Mouse (Mus musculus): Measurements from ENCODE around the gene Chd3. TPM values are rescaled to one million over a fixed set of nuclear protein-coding genes. Genes with fewer than 3 reads are reported as not detected.
"Not testable (repeated sequence)": the region's sequence is repeated elsewhere in the genome, so short reads cannot be mapped to it uniquely, and the experiment has no call there.

Gene Chd3
- polyA plus RNA-seq, 2 experiments, result 2.4 to 13.7 TPM

DNA sequence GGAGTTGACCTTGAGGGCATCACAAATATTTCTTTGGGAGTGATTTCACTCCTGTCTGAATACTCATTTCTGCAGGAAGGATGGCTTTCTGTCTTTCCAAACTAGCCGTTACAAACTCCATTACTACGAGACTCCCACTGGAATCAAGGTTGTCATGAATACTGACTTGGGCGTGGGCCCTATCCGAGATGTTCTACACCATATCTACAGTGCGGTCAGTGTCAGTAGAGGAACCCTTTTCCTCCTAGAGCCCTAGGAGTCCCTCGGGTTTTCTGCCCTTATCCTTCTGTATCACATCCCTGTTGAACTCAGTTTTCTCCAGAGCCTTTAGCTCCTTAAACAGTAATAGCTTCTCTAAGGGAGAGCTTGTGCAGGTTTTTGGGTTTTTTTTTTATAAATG lies 44.5 kb downstream of the Chd3 start:
- peaks cover 21 to 26% of the 10 kb centered on the region in 2 experiments for H3K4me1 ChIP-seq (replicated peaks; ENCODE audit: control insufficient read depth in 2 of 2, insufficient read depth in 2 of 2, low read length in 1 of 2)
- DNase-seq (ENCODE audit: low read depth in 3 of 3, low spot score in 3 of 3), result no peak
- peak overlapping the region; percentile 90 for H3K9ac ChIP-seq (replicated peaks)
- peak overlapping the region; percentile 100 for H3K4me2 ChIP-seq (ENCODE audit: low read depth)
- 60% methylated on average over 6 of the region's 6 CpGs for WGBS (ENCODE audit: insufficient replicate concordance)
- TF ChIP-seq CTCF (IDR thresholded peaks at IDR 0.05; ENCODE audit: low read depth) (no peak), EP300 (IDR thresholded peaks at IDR 0.05; ENCODE audit: low read depth) (no peak)
- H3K4me3 ChIP-seq (ENCODE audit: insufficient read depth in 1 of 2, low read depth in 2 of 2, low read length in 2 of 2), result peak overlapping the region; percentile 86 to 92; a peak in 3 of 4 replicates
- peaks cover 28% of the 10 kb centered on the region for H3K27me3 ChIP-seq (ENCODE audit: control insufficient read depth, insufficient read depth, low read length)
- H3K9me3 ChIP-seq (ENCODE audit: control insufficient read depth, low read length), result no peaks in the 10 kb centered on the region
- no peaks in the 10 kb centered on the region for H3K36me3 ChIP-seq (replicated peaks; ENCODE audit: control insufficient read depth, insufficient read depth, low read depth)
- ATAC-seq (ENCODE audit: insufficient read depth), result no peak
- no peak overlapping the region; the same call in 1 of the 2 replicates for H3K27ac ChIP-seq

DNA sequence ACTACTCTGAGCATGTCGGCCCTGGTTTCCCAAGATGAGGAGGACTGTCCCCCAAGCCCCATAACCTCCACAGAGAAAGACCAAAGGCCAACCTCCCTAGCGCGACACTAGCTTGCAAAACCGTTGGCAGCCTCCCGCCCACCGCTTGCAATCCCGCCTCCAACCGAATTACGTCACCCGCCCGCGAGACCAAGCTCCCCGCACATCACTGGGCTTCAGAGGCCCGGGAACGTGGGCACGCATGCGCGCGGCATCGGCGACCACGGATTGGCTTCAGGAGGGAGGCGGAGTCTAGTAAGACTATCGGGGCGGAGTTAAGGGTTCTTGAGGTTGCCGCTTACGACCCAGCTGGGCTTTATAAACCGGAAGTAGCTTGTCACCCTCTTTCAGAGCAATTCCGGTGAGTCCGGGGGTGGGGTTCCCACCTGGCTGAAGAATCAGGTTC lies 45.5 kb downstream of the Chd3 start, which contains the start of the genes Cntrob and Trappc1:
Cntrob (minus strand) TSS at position 109 of the 445 bp plus-strand sequence.
Trappc1 (plus strand) TSS at position 314 of the 445 bp plus-strand sequence.
- TF ChIP-seq EP300 (IDR thresholded peaks at IDR 0.05; ENCODE audit: low read depth) (no peak; the same call in 1 of the 2 replicates), CTCF (IDR thresholded peaks at IDR 0.05; ENCODE audit: low read depth) (peak; percentile 30; the same call in 1 of the 2 replicates)
- H3K4me3 ChIP-seq (ENCODE audit: insufficient read depth in 1 of 2, low read depth in 2 of 2, low read length in 2 of 2), result peak within 1 kb of the TSS; percentile 86 to 92
- DNase-seq (ENCODE audit: low read depth in 3 of 3, low spot score in 3 of 3) (peak; percentile 97 to 98 (median 98)), ATAC-seq (ENCODE audit: insufficient read depth) (peak; percentile 92)
- peaks cover 22% of the 10 kb centered on the region for H3K27me3 ChIP-seq (ENCODE audit: control insufficient read depth, insufficient read depth, low read length)
- H3K9me3 ChIP-seq (ENCODE audit: control insufficient read depth, low read length), result no peaks in the 10 kb centered on the region
- H3K9ac ChIP-seq (replicated peaks), result peak within 1 kb of the TSS; percentile 98
- no peaks in the 10 kb centered on the region for H3K36me3 ChIP-seq (replicated peaks; ENCODE audit: control insufficient read depth, insufficient read depth, low read depth)
- peak within 1 kb of the TSS; percentile 89 for H3K27ac ChIP-seq
- H3K4me2 ChIP-seq (ENCODE audit: low read depth), result peak within 1 kb of the TSS; percentile 100
- H3K4me1 ChIP-seq (replicated peaks; ENCODE audit: control insufficient read depth in 2 of 2, insufficient read depth in 2 of 2, low read length in 1 of 2), result peaks cover 21 to 26% of the 10 kb centered on the region in 2 experiments
- WGBS (ENCODE audit: insufficient replicate concordance), result under 1% methylated on average over 30 of the region's 30 CpGs

DNA sequence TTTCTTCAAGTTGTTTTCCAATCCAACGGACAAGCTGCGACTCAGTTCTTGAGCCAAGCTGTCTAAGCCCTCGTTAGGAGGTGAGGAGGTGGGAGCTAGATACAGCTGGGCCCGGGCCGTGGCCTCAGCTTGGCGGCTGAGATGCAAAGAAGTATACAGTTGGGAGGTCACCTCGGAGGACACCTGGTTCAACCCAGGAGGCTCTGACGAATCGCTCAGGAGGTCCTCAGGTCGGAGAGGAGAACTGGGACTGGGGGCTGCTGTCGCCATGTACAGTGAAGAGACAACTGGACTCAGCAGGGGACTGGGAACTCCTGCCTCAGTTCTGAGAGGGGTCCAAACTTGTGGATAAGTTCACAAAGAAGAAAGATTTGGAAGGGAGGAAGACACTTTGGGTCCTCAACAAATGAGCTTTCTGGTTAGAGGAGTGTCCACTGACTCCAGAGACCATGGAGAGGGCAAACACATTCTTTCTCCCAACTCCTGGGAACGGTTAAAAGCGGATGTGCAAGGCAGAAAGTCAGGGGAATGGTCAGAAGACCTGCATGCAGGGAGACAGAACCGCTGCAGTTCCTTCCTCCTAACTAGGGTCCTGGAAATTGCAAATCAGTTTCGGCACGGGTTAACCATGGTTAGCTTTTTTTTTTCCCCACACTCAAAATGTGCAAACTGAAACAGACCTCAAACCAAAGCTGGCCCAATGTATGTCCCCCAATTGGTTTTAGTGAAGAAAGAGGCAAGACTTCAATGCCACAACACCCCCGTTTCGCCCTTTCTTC lies 46.3 kb downstream of the Chd3 start:
- WGBS (ENCODE audit: insufficient replicate concordance), result 30% methylated on average over 18 of the region's 18 CpGs
- Histone ChIP-seq H3K9me3 (ENCODE audit: control insufficient read depth, low read length) (no peaks in the 10 kb centered on the region), H3K4me1 (replicated peaks; ENCODE audit: control insufficient read depth in 2 of 2, insufficient read depth in 2 of 2, low read length in 1 of 2) (peaks cover 21 to 26% of the 10 kb centered on the region in 2 experiments), H3K27ac (peak overlapping the region; percentile 89), H3K36me3 (replicated peaks; ENCODE audit: control insufficient read depth, insufficient read depth, low read depth) (no peaks in the 10 kb centered on the region; the same call in 1 of the 2 replicates), H3K4me3 (ENCODE audit: insufficient read depth in 1 of 2, low read depth in 2 of 2, low read length in 2 of 2) (peak overlapping the region; percentile 83 to 86), H3K9ac (replicated peaks) (peak overlapping the region; percentile 98), H3K4me2 (ENCODE audit: low read depth) (peak overlapping the region; percentile 100), H3K27me3 (ENCODE audit: control insufficient read depth, insufficient read depth, low read length) (peaks cover 17% of the 10 kb centered on the region)
- no peak for TF ChIP-seq CTCF (IDR thresholded peaks at IDR 0.05; ENCODE audit: low read depth)
- TF ChIP-seq EP300 (IDR thresholded peaks at IDR 0.05; ENCODE audit: low read depth), result no peak
- no peak for DNase-seq (ENCODE audit: low read depth in 3 of 3, low spot score in 3 of 3)
- no peak for ATAC-seq (ENCODE audit: insufficient read depth)

DNA sequence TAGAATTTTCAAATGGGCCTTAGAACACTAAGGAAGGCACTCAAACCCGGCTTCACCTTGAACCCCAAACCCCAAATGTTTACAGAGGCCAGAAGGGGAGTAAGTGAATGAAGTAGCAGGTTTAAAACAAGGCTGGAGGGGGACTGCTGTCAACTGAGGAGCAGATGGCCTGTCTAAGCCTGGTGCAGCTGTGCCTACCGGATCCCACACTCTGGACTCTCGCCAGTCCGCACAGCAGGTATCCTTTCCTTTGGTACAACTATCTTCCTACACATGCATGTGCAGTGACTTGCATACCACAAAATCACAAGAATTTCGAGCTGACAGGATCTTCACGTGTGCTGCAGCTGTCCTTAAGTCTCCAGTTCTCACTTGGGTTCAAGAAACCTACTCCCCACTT lies 47.2 kb downstream of the Chd3 start:
- WGBS (ENCODE audit: insufficient replicate concordance), result 74% methylated on average over 6 of the region's 6 CpGs
- TF ChIP-seq CTCF (IDR thresholded peaks at IDR 0.05; ENCODE audit: low read depth), result no peak
- no peak for TF ChIP-seq EP300 (IDR thresholded peaks at IDR 0.05; ENCODE audit: low read depth)
- Histone ChIP-seq H3K36me3 (replicated peaks; ENCODE audit: control insufficient read depth, insufficient read depth, low read depth) (no peaks in the 10 kb centered on the region; the same call in 1 of the 2 replicates), H3K9me3 (ENCODE audit: control insufficient read depth, low read length) (no peaks in the 10 kb centered on the region), H3K4me2 (ENCODE audit: low read depth) (peak overlapping the region; percentile 100), H3K4me1 (replicated peaks; ENCODE audit: control insufficient read depth in 2 of 2, insufficient read depth in 2 of 2, low read length in 1 of 2) (peaks cover 21 to 26% of the 10 kb centered on the region in 2 experiments), H3K27me3 (ENCODE audit: control insufficient read depth, insufficient read depth, low read length) (peaks cover 8% of the 10 kb centered on the region), H3K4me3 (ENCODE audit: insufficient read depth in 1 of 2, low read depth in 2 of 2, low read length in 2 of 2) (peak overlapping the region in 1 of 2 experiments; percentile 86; a peak in 1 of 4 replicates), H3K27ac (no peak overlapping the region), H3K9ac (replicated peaks) (peak overlapping the region; percentile 98)
- DNase-seq (ENCODE audit: low read depth in 3 of 3, low spot score in 3 of 3), result no peak
- no peak for ATAC-seq (ENCODE audit: insufficient read depth)

GRCm38 (mm10) chr11:69321580-69321979 lies 47.6 kb downstream of the Chd3 start:
- no peaks in the 10 kb centered on the region; the same call in 1 of the 2 replicates for H3K36me3 ChIP-seq (replicated peaks; ENCODE audit: control insufficient read depth, insufficient read depth, low read depth)
- H3K27ac ChIP-seq, result no peak overlapping the region
- no peak overlapping the region for H3K4me3 ChIP-seq (ENCODE audit: insufficient read depth in 1 of 2, low read depth in 2 of 2, low read length in 2 of 2)
- peaks cover 4% of the 10 kb centered on the region for H3K27me3 ChIP-seq (ENCODE audit: control insufficient read depth, insufficient read depth, low read length)
- no peaks in the 10 kb centered on the region for H3K9me3 ChIP-seq (ENCODE audit: control insufficient read depth, low read length)
- DNase-seq (ENCODE audit: low read depth in 3 of 3, low spot score in 3 of 3), result no peak
- no peak for ATAC-seq (ENCODE audit: insufficient read depth)
- no peak overlapping the region; the same call in 1 of the 2 replicates for H3K9ac ChIP-seq (replicated peaks)
- peaks cover 20 to 26% of the 10 kb centered on the region in 2 experiments for H3K4me1 ChIP-seq (replicated peaks; ENCODE audit: control insufficient read depth in 2 of 2, insufficient read depth in 2 of 2, low read length in 1 of 2)
- TF ChIP-seq EP300 (IDR thresholded peaks at IDR 0.05; ENCODE audit: low read depth), result no peak
- H3K4me2 ChIP-seq (ENCODE audit: low read depth), result peak overlapping the region; percentile 100; the same call in 1 of the 2 replicates
- whole genome bisulfite sequencing (ENCODE audit: insufficient replicate concordance), result 90% methylated on average over 6 of the region's 6 CpGs

DNA sequence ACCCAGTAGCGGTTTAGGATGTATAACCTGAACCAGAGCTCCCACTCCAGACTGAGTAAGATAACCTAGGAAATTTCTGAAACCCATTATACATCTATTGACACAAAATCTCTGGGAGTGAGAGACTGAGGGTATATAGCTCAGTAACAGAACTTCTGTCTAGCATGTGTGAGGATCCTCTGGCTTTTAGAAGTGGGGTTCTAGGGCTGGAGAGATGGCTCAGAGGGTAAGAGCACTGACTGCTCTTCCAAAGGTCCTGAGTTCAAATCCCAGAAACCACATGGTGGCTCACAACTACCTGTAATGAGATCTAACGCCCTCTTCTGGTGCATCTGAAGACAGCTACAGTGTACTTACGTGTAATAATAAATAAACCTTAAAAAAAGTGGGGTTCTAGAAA lies 51.2 kb downstream of the Chd3 start:
- H3K9me3 ChIP-seq (ENCODE audit: control insufficient read depth, low read length); H3K4me3 ChIP-seq (ENCODE audit: insufficient read depth in 1 of 2, low read depth in 2 of 2, low read length in 2 of 2); ATAC-seq (ENCODE audit: insufficient read depth); H3K4me2 ChIP-seq (ENCODE audit: low read depth); H3K36me3 ChIP-seq (replicated peaks; ENCODE audit: control insufficient read depth, insufficient read depth, low read depth); H3K9ac ChIP-seq (replicated peaks); H3K27ac ChIP-seq; H3K27me3 ChIP-seq (ENCODE audit: control insufficient read depth, insufficient read depth, low read length); H3K4me1 ChIP-seq (replicated peaks; ENCODE audit: control insufficient read depth in 2 of 2, insufficient read depth in 2 of 2, low read length in 1 of 2); DNase-seq (ENCODE audit: low read depth in 3 of 3, low spot score in 3 of 3): not testable (repeated sequence)
- WGBS (ENCODE audit: insufficient replicate concordance), result 78% methylated on average over 3 of the region's 3 CpGs

Data from liver, embryonic 14.5 days (tissue).